Mouse (Mus musculus) adrenal gland, adult (tissue): ENCODE measurements at regions not wholly inside any gene's neighbourhood (a gene's known extent, or its start where the extent isn't known, plus 50 kb on each side); places are given as distances from the start of the nearest gene placed in this dataset.

Source experiments
- DNase-seq, 2 experiments: peaks; one replicate each; pipeline ENCODE4 v3.0.0; 2022 to 2023; ENCODE audit warnings: low spot score in 1 of 2; ENCODE audit not compliant: inconsistent age in 2 of 2

- no peak for DNase-seq
These were observed 261.5 kb downstream of the Atp6ap1l start for GRCm38 (mm10) chr13:90643575-90644215.

- no peak for DNase-seq
These were observed 262.0 kb downstream of the Atp6ap1l start for GRCm38 (mm10) chr13:90643109-90643508.

- no peak for DNase-seq
These were observed 262.8 kb downstream of the Atp6ap1l start for GRCm38 (mm10) chr13:90642206-90642823.
